Mouse (Mus musculus): ENCODE data around the gene Dnm3. TPM values are rescaled to one million over a fixed set of nuclear protein-coding genes. Genes with fewer than 3 reads are reported as not detected.
A peak's percentile ranks its signal among the peaks of the same experiment; 100 is the strongest.

Dnm3 gene
- polyA plus RNA-seq, 1 experiment from 2014 or later: 12.9 TPM

DNA sequence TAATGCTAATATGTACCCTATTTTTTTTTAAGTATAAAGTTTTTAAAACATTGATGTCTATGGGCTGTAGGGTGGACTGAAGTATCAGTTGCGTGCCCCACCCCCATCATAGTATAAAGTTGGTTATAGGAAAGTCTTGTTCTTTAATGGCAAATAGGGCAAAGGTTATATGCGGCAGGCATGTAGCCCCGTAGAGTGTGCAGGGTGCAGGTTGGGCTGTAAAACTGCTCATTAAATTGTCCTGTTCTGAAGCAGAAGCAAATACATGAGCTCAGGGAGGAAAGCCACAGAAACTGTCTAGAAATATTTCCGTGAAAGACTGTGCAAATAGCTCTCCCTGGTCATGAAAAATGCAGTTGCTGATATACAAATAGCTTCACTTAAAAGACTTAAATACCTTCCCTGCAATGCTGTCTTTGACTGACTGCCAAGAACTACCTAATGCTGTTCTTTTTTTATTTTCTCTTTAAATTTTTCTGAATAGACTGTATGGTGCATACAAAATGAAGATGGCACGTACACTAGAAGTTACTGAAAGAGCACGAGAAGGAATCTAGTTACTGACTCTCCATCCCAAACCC is 440.6 kb downstream of the Dnm3 start:
- H3K9me3 ChIP-seq (ENCODE audit: control insufficient read depth, low read length): no peaks in the 10 kb centered on the region
- WGBS: 57% methylated on average over 6 of the region's 6 CpGs
- no peaks in the 10 kb centered on the region for H3K36me3 ChIP-seq (ENCODE audit: control insufficient read depth, insufficient read depth, low read length)
- DNase-seq (ENCODE audit: low spot score): no peak
- H3K27ac ChIP-seq (ENCODE audit: low read depth, low read length): peak overlapping the region; percentile 72
- no peaks in the 10 kb centered on the region for H3K27me3 ChIP-seq (ENCODE audit: control insufficient read depth, insufficient read depth, low read length)
- no peak; the same call in 1 of the 2 replicates for ATAC-seq (ENCODE audit: insufficient read depth, low FRiP score, low TSS enrichment)
- H3K4me3 ChIP-seq (ENCODE audit: low read depth, low read length): no peak overlapping the region
- peaks cover 30% of the 10 kb centered on the region for H3K4me1 ChIP-seq (ENCODE audit: control insufficient read depth, insufficient read depth, low read length)
- H3K4me2 ChIP-seq (ENCODE audit: low read depth): no peak overlapping the region
- H3K9ac ChIP-seq (ENCODE audit: low read length): no peak overlapping the region

DNA sequence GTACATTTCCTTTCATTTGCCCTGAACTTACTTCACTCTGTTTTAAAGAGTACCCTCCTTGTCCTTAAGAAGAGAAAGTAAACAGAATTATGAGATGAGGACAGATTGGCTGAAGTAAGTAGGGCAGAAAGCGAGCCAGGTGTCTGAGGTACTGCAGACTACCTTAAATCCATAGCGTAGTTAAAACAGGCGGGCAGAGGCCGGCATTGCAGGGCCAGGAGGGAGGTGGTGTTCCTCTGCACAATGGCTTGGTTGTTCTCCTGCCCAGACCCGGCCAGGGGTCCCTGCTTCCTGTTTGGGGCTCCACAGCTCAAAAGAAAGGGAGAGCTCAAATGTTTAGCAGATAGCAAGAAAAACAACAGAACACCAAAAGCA is 441.4 kb downstream of the Dnm3 start:
- WGBS: 36% methylated on average over 5 of the region's 5 CpGs
- ATAC-seq (ENCODE audit: insufficient read depth, low FRiP score, low TSS enrichment) (no peak), DNase-seq (ENCODE audit: low spot score) (no peak)
- no peaks in the 10 kb centered on the region for H3K36me3 ChIP-seq (ENCODE audit: control insufficient read depth, insufficient read depth, low read length)
- no peak overlapping the region for H3K4me2 ChIP-seq (ENCODE audit: low read depth)
- peaks cover 30% of the 10 kb centered on the region for H3K4me1 ChIP-seq (ENCODE audit: control insufficient read depth, insufficient read depth, low read length)
- no peak overlapping the region for H3K4me3 ChIP-seq (ENCODE audit: low read depth, low read length)
- no peaks in the 10 kb centered on the region for H3K27me3 ChIP-seq (ENCODE audit: control insufficient read depth, insufficient read depth, low read length)
- H3K9me3 ChIP-seq (ENCODE audit: control insufficient read depth, low read length): no peaks in the 10 kb centered on the region
- no peak overlapping the region for H3K9ac ChIP-seq (ENCODE audit: low read length)
- H3K27ac ChIP-seq (ENCODE audit: low read depth, low read length): peak overlapping the region; percentile 58; the same call in 1 of the 2 replicates

DNA sequence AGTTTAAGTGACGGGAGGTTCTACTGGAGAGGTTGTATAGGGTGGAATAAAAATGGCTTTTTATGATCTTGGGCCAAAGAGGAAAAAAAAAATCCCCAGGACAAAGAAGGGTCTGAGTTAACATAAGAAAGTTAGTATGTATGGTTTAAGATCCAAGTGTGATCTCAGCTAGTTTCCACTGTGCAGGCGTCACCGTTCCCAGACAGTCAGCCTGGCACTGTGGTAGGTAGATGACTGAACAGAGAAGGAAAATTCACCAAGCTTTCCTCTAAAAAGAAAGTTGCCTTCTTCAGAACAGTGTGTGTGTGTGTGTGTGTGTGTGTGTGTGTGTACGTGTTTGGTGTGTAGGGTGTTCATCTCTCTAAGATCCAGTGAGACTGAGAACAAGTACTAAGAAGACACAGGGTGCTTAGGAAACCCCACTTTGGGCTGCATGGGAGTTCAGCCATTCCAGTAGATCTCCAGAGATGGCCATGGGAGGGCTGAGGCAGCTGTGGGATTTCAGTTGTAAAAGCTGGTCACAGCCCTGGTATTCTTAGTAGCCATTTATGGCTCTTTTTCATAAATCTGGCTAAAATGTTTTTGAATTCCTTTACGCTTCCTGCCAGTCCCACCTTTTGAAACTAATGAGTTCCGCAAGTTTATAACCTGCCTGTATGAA is 441.9 kb downstream of the Dnm3 start:
- no peak overlapping the region for H3K4me2 ChIP-seq (ENCODE audit: low read depth)
- H3K9me3 ChIP-seq (ENCODE audit: control insufficient read depth, low read length): no peaks in the 10 kb centered on the region
- H3K36me3 ChIP-seq (ENCODE audit: control insufficient read depth, insufficient read depth, low read length): no peaks in the 10 kb centered on the region
- H3K27me3 ChIP-seq (ENCODE audit: control insufficient read depth, insufficient read depth, low read length): no peaks in the 10 kb centered on the region
- no peak for DNase-seq (ENCODE audit: low spot score)
- ATAC-seq (ENCODE audit: insufficient read depth, low FRiP score, low TSS enrichment): no peak
- peak overlapping the region; percentile 58 for H3K27ac ChIP-seq (ENCODE audit: low read depth, low read length)
- 83% methylated on average over 6 of the region's 6 CpGs for WGBS
- no peak overlapping the region for H3K9ac ChIP-seq (ENCODE audit: low read length)
- H3K4me3 ChIP-seq (ENCODE audit: low read depth, low read length): no peak overlapping the region
- H3K4me1 ChIP-seq (ENCODE audit: control insufficient read depth, insufficient read depth, low read length): peaks cover 30% of the 10 kb centered on the region

DNA sequence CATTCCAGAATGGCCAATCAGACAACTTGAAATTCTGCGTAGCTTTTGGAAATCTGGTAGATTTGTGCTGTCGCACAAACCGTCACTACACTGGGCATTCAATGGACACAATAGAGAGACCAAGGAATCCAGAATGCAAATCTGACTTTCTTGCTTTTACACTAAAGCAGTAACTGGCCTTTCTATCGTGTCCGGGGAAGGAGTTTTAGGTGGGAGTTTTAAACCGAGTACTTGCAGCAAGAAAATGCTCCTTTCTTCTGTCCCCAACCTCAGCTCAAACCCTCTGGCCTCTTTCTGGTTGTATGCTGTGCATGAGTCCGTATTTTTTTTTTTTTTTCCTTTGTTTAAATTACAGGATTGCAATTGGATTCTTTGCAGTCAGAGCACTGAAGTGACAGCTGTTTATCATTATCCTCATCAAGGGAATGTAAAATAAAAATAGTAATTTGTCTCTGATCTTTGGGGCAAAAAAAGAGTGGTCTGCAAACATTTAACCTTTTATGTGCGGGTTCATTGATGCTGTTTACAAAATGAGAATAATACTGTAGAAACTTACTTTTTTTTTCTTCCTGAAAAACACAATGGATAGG is 454.1 kb downstream of the Dnm3 start:
- DNase-seq (ENCODE audit: low spot score) (no peak), ATAC-seq (ENCODE audit: insufficient read depth, low FRiP score, low TSS enrichment) (no peak)
- Histone ChIP-seq H3K4me2 (ENCODE audit: low read depth) (no peak overlapping the region), H3K27me3 (ENCODE audit: control insufficient read depth, insufficient read depth, low read length) (no peaks in the 10 kb centered on the region), H3K4me3 (ENCODE audit: low read depth, low read length) (no peak overlapping the region), H3K4me1 (ENCODE audit: control insufficient read depth, insufficient read depth, low read length) (peaks cover 3% of the 10 kb centered on the region; the same call in 1 of the 2 replicates), H3K27ac (ENCODE audit: low read depth, low read length) (no peak overlapping the region), H3K9ac (ENCODE audit: low read length) (no peak overlapping the region), H3K36me3 (ENCODE audit: control insufficient read depth, insufficient read depth, low read length) (no peaks in the 10 kb centered on the region), H3K9me3 (ENCODE audit: control insufficient read depth, low read length) (no peaks in the 10 kb centered on the region)
- 67% methylated on average over 8 of the region's 8 CpGs for WGBS

DNA sequence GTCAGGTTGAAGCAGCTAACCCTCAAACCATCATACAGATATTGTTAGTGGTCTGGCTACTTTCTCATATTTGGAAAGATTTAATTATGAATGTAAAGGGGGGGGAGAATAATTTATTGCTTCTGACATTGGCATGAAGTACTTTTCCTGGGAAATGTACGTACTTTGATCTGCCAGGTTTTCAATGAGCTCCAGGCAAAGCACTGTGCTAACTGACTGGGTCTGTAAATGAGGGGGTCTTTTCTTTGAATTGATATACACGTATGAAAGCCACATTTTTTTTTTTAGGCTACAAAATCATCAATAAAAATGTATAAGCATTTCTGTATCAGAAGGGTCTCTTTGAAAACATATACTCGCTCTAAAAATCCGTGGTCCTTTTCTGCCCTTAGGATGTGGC is 457.1 kb downstream of the Dnm3 start:
- Histone ChIP-seq H3K36me3 (ENCODE audit: control insufficient read depth, insufficient read depth, low read length) (no peaks in the 10 kb centered on the region), H3K27ac (ENCODE audit: low read depth, low read length) (no peak overlapping the region), H3K4me2 (ENCODE audit: low read depth) (no peak overlapping the region), H3K4me3 (ENCODE audit: low read depth, low read length) (no peak overlapping the region), H3K9ac (ENCODE audit: low read length) (no peak overlapping the region), H3K27me3 (ENCODE audit: control insufficient read depth, insufficient read depth, low read length) (no peaks in the 10 kb centered on the region), H3K9me3 (ENCODE audit: control insufficient read depth, low read length) (no peaks in the 10 kb centered on the region), H3K4me1 (ENCODE audit: control insufficient read depth, insufficient read depth, low read length) (peaks cover 7% of the 10 kb centered on the region; the same call in 1 of the 2 replicates)
- 67% methylated on average over 4 of the region's 4 CpGs for WGBS
- DNase-seq (ENCODE audit: low spot score): no peak
- ATAC-seq (ENCODE audit: insufficient read depth, low FRiP score, low TSS enrichment): no peak

- H3K27me3 ChIP-seq (ENCODE audit: control insufficient read depth, insufficient read depth, low read length): no peaks in the 10 kb centered on the region
- no peak overlapping the region for H3K4me3 ChIP-seq (ENCODE audit: low read depth, low read length)
- no peak for ATAC-seq (ENCODE audit: insufficient read depth, low FRiP score, low TSS enrichment)
- no peaks in the 10 kb centered on the region for H3K9me3 ChIP-seq (ENCODE audit: control insufficient read depth, low read length)
- H3K27ac ChIP-seq (ENCODE audit: low read depth, low read length): no peak overlapping the region
- H3K9ac ChIP-seq (ENCODE audit: low read length): no peak overlapping the region
- H3K4me2 ChIP-seq (ENCODE audit: low read depth): no peak overlapping the region
- H3K36me3 ChIP-seq (ENCODE audit: control insufficient read depth, insufficient read depth, low read length): no peaks in the 10 kb centered on the region
- H3K4me1 ChIP-seq (ENCODE audit: control insufficient read depth, insufficient read depth, low read length): peaks cover 7% of the 10 kb centered on the region; the same call in 1 of the 2 replicates
- no peak for DNase-seq (ENCODE audit: low spot score)
- 54% methylated on average over 7 of the region's 7 CpGs for WGBS
Observed at GRCm38 (mm10) chr1:162020303-162020731, 457.5 kb downstream of the Dnm3 start.

DNA sequence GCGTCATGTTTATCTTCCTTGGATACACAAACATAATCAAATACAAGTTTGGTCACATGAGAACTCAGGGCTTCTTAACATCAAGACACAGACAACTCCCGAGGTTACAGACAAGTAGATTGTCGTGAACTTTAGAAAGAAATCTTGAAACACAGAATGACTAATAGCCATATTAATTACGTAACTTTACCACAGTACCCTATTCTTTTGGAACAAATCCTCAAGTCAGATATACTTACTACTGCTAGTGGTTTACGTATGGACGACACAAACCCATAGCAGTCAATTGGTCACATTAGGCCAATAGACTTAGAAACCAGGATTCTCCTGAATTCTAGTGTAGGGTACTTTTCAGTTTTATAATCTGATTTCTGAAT is 459.2 kb downstream of the Dnm3 start:
- Histone ChIP-seq H3K27me3 (ENCODE audit: control insufficient read depth, insufficient read depth, low read length) (no peaks in the 10 kb centered on the region), H3K4me1 (ENCODE audit: control insufficient read depth, insufficient read depth, low read length) (peaks cover 5% of the 10 kb centered on the region; the same call in 1 of the 2 replicates), H3K9me3 (ENCODE audit: control insufficient read depth, low read length) (no peaks in the 10 kb centered on the region), H3K27ac (ENCODE audit: low read depth, low read length) (no peak overlapping the region), H3K4me2 (ENCODE audit: low read depth) (no peak overlapping the region), H3K36me3 (ENCODE audit: control insufficient read depth, insufficient read depth, low read length) (no peaks in the 10 kb centered on the region), H3K9ac (ENCODE audit: low read length) (no peak overlapping the region), H3K4me3 (ENCODE audit: low read depth, low read length) (no peak overlapping the region)
- 67% methylated on average over 6 of the region's 6 CpGs for WGBS
- ATAC-seq (ENCODE audit: insufficient read depth, low FRiP score, low TSS enrichment): no peak
- no peak for DNase-seq (ENCODE audit: low spot score)

- H3K27ac ChIP-seq (ENCODE audit: low read depth, low read length): peak overlapping the region; percentile 72
- H3K9me3 ChIP-seq (ENCODE audit: control insufficient read depth, low read length): no peaks in the 10 kb centered on the region
- 65% methylated on average over 13 of the region's 13 CpGs for WGBS
- ATAC-seq (ENCODE audit: insufficient read depth, low FRiP score, low TSS enrichment) (no peak), DNase-seq (ENCODE audit: low spot score) (no peak)
- no peak overlapping the region for H3K4me2 ChIP-seq (ENCODE audit: low read depth)
- H3K36me3 ChIP-seq (ENCODE audit: control insufficient read depth, insufficient read depth, low read length): no peaks in the 10 kb centered on the region
- H3K4me3 ChIP-seq (ENCODE audit: low read depth, low read length): no peak overlapping the region
- H3K9ac ChIP-seq (ENCODE audit: low read length): no peak overlapping the region
- no peaks in the 10 kb centered on the region for H3K27me3 ChIP-seq (ENCODE audit: control insufficient read depth, insufficient read depth, low read length)
- peaks cover 4% of the 10 kb centered on the region; the same call in 1 of the 2 replicates for H3K4me1 ChIP-seq (ENCODE audit: control insufficient read depth, insufficient read depth, low read length)
Observed at GRCm38 (mm10) chr1:162017975-162018600, 459.7 kb downstream of the Dnm3 start.
